Mouse (Mus musculus): ENCODE measurements around the gene Capn8. TPM values are rescaled to one million over a fixed set of nuclear protein-coding genes. Genes with fewer than 3 reads are reported as not detected.

The Capn8 gene
- polyA plus RNA-seq, 1 experiment from 2014 or later = 0.05 TPM

GRCm38 (mm10) chr1:182671343-182671624 is 106.5 kb downstream of the Capn8 start:
- no peak for ATAC-seq (ENCODE audit: low read depth)
- no peak overlapping the region for H3K4me3 ChIP-seq (ENCODE audit: low read depth, low read length)
- H3K36me3 ChIP-seq (ENCODE audit: control insufficient read depth, insufficient read depth) = no peaks in the 10 kb centered on the region
- no peaks in the 10 kb centered on the region for H3K4me1 ChIP-seq (ENCODE audit: control insufficient read depth, low read depth, low read length)
- WGBS (ENCODE audit: insufficient replicate concordance) = 31% methylated on average over 4 of the region's 4 CpGs
- no peaks in the 10 kb centered on the region for H3K9me3 ChIP-seq (replicated peaks; ENCODE audit: control insufficient read depth, low read length)
- no peak overlapping the region for H3K9ac ChIP-seq (ENCODE audit: low read depth, low read length)
- H3K27me3 ChIP-seq (ENCODE audit: control insufficient read depth, insufficient read depth, low read depth, low read length) = no peaks in the 10 kb centered on the region
- H3K4me2 ChIP-seq (ENCODE audit: low read depth, low read length) = no peak overlapping the region
- no peak overlapping the region for H3K27ac ChIP-seq (ENCODE audit: low read length)

GRCm38 (mm10) chr1:182675346-182675745 is 110.5 kb downstream of the Capn8 start:
- H3K9me3 ChIP-seq (replicated peaks; ENCODE audit: control insufficient read depth, low read length) = no peaks in the 10 kb centered on the region
- no peak overlapping the region for H3K4me3 ChIP-seq (ENCODE audit: low read depth, low read length)
- H3K9ac ChIP-seq (ENCODE audit: low read depth, low read length) = no peak overlapping the region
- ATAC-seq (ENCODE audit: low read depth) = no peak
- no peaks in the 10 kb centered on the region for H3K4me1 ChIP-seq (ENCODE audit: control insufficient read depth, low read depth, low read length)
- no peaks in the 10 kb centered on the region for H3K36me3 ChIP-seq (ENCODE audit: control insufficient read depth, insufficient read depth)
- WGBS (ENCODE audit: insufficient replicate concordance) = 71% methylated on average over 8 of the region's 8 CpGs
- H3K4me2 ChIP-seq (ENCODE audit: low read depth, low read length) = no peak overlapping the region
- H3K27ac ChIP-seq (ENCODE audit: low read length) = no peak overlapping the region
- H3K27me3 ChIP-seq (ENCODE audit: control insufficient read depth, insufficient read depth, low read depth, low read length) = no peaks in the 10 kb centered on the region

GRCm38 (mm10) chr1:182678151-182678550 is 113.3 kb downstream of the Capn8 start:
- Histone ChIP-seq H3K4me2 (ENCODE audit: low read depth, low read length) (no peak overlapping the region), H3K9me3 (replicated peaks; ENCODE audit: control insufficient read depth, low read length) (no peaks in the 10 kb centered on the region), H3K36me3 (ENCODE audit: control insufficient read depth, insufficient read depth) (no peaks in the 10 kb centered on the region), H3K27me3 (ENCODE audit: control insufficient read depth, insufficient read depth, low read depth, low read length) (no peaks in the 10 kb centered on the region), H3K27ac (ENCODE audit: low read length) (no peak overlapping the region), H3K4me1 (ENCODE audit: control insufficient read depth, low read depth, low read length) (no peaks in the 10 kb centered on the region), H3K9ac (ENCODE audit: low read depth, low read length) (no peak overlapping the region), H3K4me3 (ENCODE audit: low read depth, low read length) (no peak overlapping the region)
- WGBS (ENCODE audit: insufficient replicate concordance) = 84% methylated on average over 17 of the region's 17 CpGs
- ATAC-seq (ENCODE audit: low read depth) = no peak

GRCm38 (mm10) chr1:182679169-182679568 is 114.4 kb downstream of the Capn8 start:
- H3K27ac ChIP-seq (ENCODE audit: low read length) = no peak overlapping the region
- H3K36me3 ChIP-seq (ENCODE audit: control insufficient read depth, insufficient read depth) = no peaks in the 10 kb centered on the region
- no peak overlapping the region for H3K9ac ChIP-seq (ENCODE audit: low read depth, low read length)
- ATAC-seq (ENCODE audit: low read depth) = no peak
- H3K9me3 ChIP-seq (replicated peaks; ENCODE audit: control insufficient read depth, low read length) = no peaks in the 10 kb centered on the region
- 49% methylated on average over 3 of the region's 3 CpGs for WGBS (ENCODE audit: insufficient replicate concordance)
- no peaks in the 10 kb centered on the region for H3K27me3 ChIP-seq (ENCODE audit: control insufficient read depth, insufficient read depth, low read depth, low read length)
- no peaks in the 10 kb centered on the region for H3K4me1 ChIP-seq (ENCODE audit: control insufficient read depth, low read depth, low read length)
- no peak overlapping the region for H3K4me3 ChIP-seq (ENCODE audit: low read depth, low read length)
- H3K4me2 ChIP-seq (ENCODE audit: low read depth, low read length) = no peak overlapping the region

GRCm38 (mm10) chr1:182679582-182679981 is 114.8 kb downstream of the Capn8 start:
- no peak overlapping the region for H3K27ac ChIP-seq (ENCODE audit: low read length)
- no peaks in the 10 kb centered on the region for H3K4me1 ChIP-seq (ENCODE audit: control insufficient read depth, low read depth, low read length)
- H3K9me3 ChIP-seq (replicated peaks; ENCODE audit: control insufficient read depth, low read length) = no peaks in the 10 kb centered on the region
- no peak for ATAC-seq (ENCODE audit: low read depth)
- H3K4me2 ChIP-seq (ENCODE audit: low read depth, low read length) = no peak overlapping the region
- H3K9ac ChIP-seq (ENCODE audit: low read depth, low read length) = no peak overlapping the region
- H3K27me3 ChIP-seq (ENCODE audit: control insufficient read depth, insufficient read depth, low read depth, low read length) = no peaks in the 10 kb centered on the region
- 35% methylated on average over 7 of the region's 7 CpGs for WGBS (ENCODE audit: insufficient replicate concordance)
- H3K4me3 ChIP-seq (ENCODE audit: low read depth, low read length) = no peak overlapping the region
- no peaks in the 10 kb centered on the region for H3K36me3 ChIP-seq (ENCODE audit: control insufficient read depth, insufficient read depth)

Other genes with a start within 250 kb of the Capn8 start
- 4.1 and 5.1 TPM in 2 replicates for gene Fbxo28, start 223.4 kb upstream of the Capn8 start, polyA plus RNA-seq (2015; fragmentation: Nextera tagmentation; extraction: Ambion mirVana)
- 3.5 and 4.4 TPM in 2 replicates for gene Trp53bp2, start 155.8 kb upstream of the Capn8 start, polyA plus RNA-seq (2015; fragmentation: Nextera tagmentation; extraction: Ambion mirVana)
- gene Capn2, start 47.4 kb upstream of the Capn8 start, polyA plus RNA-seq (2015; fragmentation: Nextera tagmentation; extraction: Ambion mirVana) = 25.0 and 27.4 TPM in 2 replicates
- not detected in 2 replicates for gene Ccdc185, start 184.2 kb downstream of the Capn8 start, polyA plus RNA-seq (2015; fragmentation: Nextera tagmentation; extraction: Ambion mirVana)
- 0.70 and 0.73 TPM in 2 replicates for gene Susd4, start 198.9 kb downstream of the Capn8 start, polyA plus RNA-seq (2015; fragmentation: Nextera tagmentation; extraction: Ambion mirVana)

Data from liver, embryonic 16.5 days (tissue).